Mouse (Mus musculus) spleen, postnatal 10 days (tissue): ENCODE measurements around the gene Lrrc49.

ENCODE experiments used
- DNase-seq, 2 experiments: peaks; one replicate each; pipeline ENCODE4 v3.0.0; 2021 to 2022; ENCODE audit warnings: low spot score in 2 of 2

Gene Lrrc49

DNA sequence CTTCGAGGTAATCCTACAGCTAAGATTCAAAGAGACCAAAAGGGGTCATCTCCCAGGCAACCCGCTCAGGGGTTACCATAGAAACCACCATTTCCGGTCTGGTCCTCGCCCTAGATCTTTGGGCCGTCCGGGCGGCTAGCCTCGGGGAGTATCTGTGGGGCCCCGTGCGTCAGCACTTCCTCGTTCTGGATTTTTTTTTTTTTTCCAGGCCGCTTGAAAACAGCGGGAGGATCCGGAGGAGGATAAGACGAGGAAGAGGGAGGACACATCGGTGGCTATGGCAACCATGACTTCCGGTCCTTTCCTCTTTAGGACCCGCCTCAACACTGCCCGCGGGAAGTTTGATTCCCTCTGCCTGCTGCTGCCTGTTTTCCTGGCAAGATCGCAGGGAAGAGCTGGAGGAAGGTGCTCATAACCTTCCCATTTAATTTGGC lies at the start of gene Lrrc49:
Lrrc49 (minus strand) TSS at position 268 of the 434 bp plus-strand sequence.
- DNase-seq = peak; percentile 34 to 78

DNA sequence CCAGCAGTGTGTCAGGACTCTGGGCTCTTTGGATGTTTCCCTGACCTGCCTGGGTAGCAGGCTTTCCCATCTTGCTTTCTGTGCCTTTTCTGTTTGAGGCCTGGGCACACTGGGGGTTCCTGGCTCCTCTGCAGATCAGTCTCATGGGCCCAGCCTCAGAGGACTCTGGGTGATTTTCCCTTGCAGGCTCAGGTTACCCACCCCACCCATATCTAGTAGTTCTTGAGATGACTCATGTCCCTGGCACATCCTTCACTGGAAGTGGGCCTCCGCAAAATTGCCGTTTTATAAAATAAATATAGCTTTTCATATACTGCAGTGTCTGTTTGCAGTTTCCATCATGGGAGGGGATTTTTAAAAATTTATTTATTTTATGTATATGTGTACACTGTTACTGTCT lies 46.4 kb upstream of the Lrrc49 start:
- DNase-seq = no peak

DNA sequence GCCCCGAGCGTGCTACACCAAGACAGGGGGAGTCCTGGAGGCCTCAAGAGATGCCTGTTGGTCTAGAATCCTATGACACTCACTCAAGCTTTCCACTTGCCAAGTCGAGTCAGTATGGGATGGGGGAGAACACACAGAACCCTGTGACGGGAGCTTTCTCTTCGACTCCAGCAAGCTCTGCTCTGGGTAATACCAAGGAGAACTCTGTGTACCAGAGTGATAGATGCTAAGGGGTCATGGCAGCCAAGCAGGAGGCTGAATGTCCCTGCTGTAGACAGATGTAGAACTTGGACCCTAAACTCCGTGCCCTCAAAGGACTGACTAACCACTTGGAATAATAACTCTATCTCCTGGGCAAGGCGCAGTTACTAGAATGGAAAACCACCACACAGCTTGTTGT lies 37.0 kb upstream of the Lrrc49 start:
- DNase-seq = no peak

DNA sequence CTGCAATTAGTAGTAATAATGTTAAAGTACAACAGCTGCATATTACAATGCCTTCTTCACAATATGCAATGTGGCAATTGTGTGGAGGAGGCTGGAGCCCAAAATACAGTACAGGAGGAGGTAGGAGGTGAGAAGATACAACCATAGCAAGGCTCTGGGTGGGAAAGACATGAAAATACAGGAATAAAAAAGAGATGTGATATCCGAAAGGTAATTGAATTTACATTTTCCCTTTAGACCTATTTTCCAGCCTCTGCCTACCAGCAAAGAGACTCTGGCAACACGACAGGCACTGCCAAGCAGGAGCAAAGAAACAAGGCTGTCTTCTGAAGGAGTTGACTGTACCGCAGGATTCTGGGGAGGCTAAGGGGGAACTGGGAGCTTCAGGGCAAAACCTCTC lies 31.7 kb upstream of the Lrrc49 start:
- no peak for DNase-seq

DNA sequence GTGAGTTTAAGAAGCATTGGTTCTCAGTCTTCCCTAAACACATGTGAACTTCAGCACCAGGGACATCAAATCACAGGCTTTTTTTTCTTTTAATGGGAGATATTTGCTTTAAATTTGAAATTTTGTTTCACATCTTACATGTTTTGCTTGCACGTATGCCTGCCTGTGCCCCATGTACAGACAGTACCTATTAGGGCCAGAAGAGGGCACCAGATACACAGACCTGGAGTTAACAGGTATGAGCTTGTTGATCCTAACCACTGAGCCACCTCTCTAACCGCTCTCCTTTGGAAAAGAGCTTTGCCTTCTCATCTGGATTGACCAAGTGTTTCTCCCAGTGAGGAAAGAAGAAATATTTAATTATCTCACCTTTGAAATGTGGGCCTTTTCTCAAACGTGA lies 30.3 kb upstream of the Lrrc49 start:
- DNase-seq = peak in 1 of 2 experiments; percentile 53

DNA sequence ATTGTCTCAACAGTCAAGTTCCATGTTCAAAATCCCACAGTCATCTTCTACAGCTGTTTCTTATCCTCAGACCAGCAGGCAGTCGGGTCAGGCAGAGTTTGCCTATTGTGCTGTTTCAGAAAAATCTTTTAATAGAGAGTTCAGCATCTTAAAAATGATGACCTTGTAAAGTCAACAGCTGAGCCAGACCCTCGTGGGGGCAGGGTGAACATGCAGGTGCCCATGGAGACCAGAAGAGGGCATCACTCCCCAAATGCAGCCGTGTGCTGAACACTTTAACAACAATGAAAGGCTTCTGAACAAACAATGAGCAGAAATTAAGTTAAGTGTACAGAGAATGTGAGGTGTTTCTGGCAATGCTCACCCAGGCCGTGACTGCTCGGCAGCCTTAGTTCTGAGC lies 27.9 kb upstream of the Lrrc49 start:
- DNase-seq = no peak

DNA sequence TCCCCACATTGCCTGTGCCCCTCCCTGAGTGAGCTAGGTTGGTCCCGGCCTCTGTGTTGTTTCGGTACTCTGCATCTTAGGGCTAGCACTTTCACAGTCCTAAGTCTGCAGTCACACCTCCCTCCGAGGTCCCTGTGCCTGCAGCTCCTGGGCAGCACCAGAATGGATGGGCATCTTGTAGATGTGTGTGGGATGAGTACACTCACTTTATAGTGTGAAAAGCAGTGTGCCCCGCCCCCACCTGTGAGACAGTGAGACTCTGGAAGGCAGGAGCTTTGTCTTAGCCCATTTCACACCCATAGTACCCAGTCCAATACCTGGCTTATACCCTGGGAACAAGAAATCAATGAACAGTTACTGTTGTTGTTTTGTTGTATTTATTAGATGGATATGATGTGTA lies 27.3 kb upstream of the Lrrc49 start:
- no peak for DNase-seq

DNA sequence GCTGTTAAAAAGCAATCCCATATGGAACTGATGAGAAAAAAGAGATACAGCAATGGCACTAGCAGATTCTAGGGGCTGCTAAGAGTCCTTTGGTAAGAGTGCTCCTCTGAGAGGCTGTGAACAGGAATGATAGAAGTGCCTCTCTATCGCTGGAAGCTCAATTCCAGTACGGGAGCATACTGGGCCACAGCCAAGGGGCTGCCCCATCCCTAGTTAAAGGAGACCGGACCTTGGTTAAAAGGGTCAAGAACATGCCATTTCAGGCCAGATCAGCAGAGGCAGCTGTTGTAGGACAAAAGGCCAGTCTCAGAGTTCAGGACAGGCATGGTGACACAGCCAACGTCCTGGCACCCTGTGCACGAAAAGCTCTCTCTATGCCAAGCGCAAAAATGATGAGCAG lies 26.2 kb upstream of the Lrrc49 start:
- no peak for DNase-seq

DNA sequence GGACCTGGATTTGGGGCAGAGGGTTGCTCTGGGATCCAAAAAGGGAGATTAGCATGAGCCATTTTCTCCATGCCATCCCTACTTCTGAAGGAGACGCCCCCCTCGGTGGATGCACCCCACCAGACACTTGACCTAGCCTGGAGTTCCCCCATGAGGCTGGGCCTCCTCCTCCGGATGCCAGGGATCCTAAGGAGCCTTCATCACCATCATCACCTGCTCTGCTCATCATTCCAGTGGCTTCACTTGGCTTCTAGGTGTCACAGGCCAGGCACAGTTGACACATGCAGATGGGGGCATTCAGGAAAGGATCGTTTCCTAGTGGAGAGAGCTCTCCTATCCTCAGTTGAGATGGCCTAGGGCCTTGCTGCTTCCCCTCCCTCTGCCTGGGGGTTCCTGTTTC lies 25.7 kb upstream of the Lrrc49 start:
- DNase-seq = no peak

DNA sequence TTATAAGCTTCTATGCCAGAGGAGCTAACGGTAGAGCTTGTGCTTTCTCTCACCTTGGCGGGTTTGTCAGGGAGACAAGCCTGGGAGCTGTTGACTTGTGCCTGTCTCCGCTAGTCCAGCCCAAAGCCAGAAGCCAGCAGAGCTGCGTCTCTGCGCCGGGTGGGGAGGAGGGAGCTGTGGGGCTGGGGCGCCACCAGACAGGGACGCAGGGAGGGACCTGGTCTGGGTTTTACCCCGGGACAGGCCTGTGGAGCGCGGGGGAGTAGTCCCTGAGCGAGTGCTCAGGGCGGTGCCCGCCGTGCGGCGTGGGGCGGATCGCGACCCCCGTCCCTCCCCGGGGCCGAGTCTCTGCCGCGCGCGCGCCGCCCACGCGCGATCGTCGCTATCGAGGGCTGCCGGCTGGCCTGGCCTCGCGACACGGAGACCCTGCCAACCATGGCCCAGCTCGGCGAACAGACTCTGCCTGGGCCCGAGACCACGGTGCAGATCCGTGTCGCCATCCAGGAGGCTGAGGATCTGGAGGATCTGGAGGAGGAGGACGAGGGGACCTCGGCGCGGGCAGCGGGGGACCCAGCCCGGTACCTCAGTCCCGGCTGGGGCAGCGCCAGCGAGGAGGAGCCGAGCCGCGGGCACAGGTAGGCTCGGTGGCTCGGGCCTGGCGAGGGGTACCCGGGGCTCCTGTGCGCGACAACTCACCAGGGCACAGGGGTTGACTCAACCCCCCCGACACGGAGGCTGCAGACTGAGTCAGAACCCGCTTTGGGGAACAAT lies 25.0 kb upstream of the Lrrc49 start, which contains the start of gene Larp6:
Larp6 (plus strand) TSS at position 219 of the 771 bp plus-strand sequence.
- DNase-seq = no peak

DNA sequence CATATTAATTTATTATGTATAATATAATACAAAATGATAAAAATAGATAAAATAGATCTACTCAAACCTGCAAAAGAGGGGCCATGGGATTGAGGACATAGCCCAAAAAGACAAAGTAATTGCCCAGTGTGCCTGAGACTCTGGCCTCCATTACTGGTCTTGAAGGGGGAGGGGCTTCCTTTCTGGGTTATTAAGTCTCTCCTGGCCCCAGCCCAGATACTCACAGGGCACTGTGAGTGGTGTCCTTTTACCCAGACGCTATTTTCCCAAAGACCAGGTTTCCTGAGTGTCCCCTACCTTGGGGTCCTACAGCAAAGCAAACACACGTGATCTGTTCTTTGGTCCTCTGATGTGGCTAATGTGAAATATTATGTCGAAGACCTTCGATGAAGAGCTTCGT lies 24.1 kb upstream of the Lrrc49 start:
- DNase-seq = no peak

DNA sequence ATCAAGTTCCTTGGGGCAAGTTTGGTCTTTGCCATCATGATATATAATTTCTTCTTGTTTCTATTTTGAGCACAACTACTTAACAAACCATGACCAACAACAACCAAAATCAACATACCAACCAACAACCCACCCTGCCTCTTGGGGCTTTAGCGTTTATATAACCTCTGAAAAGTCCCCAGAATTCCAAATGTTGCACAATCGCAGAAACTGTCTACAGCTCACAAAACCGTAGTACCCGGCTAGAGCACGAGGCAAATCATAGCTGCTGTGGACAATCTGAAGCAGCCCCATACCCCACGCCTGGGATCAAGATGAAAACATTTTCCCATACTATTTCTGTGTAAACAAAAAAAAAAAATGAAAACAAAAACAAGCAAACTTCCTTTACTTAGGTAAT lies 21.8 kb upstream of the Lrrc49 start:
- DNase-seq = no peak

DNA sequence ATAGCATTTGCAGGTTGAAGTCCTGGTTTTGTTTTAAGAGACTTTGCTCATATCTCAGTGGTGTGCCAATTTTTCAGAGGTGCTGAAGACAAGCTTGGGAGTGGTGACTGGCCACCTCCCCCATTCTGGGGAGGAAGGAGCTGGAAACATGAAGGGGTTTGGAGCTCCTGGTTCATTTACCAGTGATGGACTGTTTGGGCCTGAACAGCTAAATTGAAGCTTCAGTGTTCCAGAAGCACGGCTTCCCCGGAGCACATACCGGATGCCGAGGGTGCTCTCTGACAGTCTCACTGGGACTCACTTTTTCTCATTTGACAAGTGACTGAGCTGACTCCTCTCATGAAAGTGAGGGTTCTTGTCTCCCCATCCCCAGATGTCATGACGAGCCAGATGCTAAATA lies 20.6 kb upstream of the Lrrc49 start:
- no peak for DNase-seq

DNA sequence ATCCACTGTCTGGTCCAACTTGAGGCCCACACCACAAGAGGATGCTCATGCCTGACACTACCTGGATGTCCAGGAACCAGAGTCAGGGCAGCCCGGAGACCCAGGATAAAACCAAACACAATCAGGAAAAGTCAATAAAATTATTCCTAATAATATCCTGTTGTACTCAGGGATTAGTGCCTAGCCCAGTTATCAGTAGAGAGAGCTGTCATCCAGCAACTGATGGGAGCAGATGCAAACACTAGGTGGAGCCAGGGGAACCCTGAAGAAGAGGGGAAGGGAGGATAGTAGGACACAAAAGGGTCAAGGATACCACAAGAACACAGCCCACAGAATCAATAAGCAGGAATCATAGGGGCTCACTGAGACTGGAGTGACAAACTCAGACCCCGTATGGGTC lies 19.6 kb upstream of the Lrrc49 start:
- no peak for DNase-seq

DNA sequence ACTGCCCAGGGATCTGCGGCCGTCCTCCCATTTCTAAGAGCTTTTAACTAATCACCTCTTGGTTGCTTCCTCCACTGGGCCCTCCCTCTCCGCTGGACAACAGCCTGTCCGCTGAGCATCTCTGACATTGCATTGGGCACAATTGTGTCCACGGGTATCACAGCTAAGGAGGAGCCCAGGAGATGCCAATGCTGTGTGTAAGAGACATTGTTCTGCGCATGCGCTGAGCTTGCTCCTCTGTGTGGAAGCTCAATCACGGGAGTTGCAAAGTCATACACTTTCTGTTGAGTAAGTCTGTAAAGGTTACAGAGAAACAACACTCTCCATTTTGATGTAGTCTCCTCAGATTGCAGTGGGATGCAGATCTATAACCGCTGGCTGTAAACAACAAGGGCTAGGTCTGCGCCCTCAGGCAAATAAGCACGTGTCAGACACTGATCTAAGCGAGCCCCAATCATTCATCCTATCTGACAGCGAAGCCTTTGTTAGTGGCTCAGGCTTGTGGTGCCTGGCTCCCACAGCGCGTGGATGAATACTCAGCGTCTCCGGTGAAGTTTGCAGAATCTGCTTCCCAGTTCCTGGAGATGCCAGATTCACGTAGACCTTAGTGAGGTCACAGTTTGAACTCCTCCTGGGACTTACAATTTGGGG lies 11.7 kb upstream of the Lrrc49 start:
- no peak for DNase-seq

DNA sequence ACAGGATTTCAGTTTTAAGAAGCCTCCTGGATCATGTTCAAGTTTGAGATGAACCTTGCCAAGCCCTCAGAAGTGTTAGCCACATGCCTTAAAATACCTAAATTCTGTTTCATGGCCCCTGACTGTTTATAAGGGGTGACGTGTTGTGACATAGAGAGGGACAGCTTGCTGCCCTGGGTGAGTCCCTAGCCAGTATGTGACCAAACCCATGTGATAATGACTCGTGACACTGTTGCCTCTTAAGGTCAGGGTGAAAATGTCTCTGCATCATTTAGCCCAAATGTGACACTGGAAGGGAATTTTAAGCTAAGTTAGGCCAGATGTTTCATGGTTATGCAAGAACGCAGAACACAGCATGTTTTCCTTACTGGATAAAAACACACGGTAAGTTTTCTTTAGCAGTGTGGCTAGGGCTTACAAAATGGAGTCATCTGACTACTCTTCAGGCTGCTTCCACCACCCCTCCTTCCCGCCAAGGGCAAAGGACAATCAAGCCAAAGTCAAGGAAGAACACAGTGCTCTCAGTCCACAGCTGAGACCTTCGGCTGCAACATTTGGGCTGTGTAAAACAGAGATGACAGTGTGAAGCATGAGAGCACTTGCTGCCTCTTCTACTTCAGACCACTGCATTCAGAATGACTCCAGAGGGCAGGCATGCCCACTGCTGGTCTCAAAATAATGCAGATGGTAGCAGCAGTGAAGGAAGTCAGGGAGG lies 8.5 kb upstream of the Lrrc49 start:
- no peak for DNase-seq

DNA sequence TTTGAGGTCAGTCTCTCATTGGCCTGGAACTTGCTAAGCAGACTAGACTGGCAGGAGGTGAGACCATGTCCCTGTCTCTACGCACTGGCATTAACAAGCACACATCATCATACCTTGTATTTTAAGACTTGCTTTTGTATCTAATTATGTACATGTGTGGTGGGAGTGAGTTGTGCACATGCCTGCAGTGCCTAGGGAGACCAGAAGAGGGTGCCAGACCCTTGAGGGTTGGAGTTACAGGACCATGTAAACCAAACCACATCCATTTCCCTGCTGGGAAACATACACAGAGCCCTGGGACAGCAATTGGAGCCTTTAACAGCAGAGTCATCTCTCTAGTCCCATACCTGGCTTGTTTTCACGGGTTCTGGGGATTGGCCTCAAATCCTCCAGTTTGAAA lies 6.0 kb upstream of the Lrrc49 start:
- DNase-seq = peak in 1 of 2 experiments; percentile 27

DNA sequence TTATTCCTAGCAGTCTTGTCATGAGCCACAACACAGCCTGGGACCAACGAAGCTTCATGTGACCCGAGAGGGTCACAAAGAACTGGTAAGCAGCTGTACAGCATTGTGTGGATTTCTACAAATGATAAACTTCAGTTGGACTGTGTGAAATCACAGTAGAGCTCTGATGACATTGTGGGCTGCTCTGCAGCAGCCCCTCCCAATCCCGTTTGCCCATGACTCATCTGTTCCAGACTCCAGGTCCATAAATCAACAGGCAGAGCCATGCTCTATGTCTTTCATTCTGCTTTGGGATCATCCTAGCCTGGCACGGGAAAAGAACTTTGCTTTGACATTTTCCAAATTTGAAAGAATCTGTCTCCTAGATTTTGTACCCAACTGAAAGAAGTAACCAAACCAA lies 4.7 kb upstream of the Lrrc49 start:
- no peak for DNase-seq

DNA sequence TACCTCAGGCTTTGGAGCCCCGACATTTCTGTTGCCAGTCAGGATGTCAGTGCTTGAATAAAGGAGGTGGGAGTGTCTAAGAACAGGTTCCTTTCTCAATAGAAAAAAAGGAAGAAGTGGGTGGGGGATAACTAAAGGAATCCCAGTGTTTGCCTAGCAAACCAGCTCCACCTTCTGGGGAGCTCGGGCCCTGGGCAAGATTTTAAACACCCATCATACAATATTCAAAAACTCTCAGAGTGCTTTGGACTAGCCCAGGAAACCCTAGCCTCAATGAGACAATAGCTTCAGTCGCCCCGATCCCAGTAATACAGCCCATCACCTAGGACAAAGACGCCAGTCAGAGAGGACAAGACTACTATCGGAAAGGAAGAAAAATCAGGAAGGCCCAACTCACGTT lies 543 bp downstream of the Lrrc49 start:
- peak in 1 of 2 experiments; percentile 4 for DNase-seq

DNA sequence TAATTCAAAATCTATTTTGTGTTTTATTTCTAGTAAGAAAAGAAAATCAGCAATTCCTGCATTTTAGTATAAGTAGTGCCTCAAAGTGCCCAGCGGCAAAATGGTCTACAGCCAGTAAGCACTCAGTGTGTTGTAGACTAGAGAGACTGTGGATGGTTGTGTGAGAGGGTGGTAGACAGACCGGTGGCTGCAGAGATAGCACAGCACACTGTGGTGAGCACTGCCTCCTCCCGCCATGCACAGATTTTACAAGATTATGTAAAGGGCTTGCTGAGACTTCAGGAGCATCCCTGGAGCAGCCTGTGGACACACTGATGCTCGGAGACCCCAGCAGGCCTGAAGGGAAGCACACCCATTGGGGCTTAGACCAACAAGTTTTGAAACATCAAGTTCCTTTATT lies 5.2 kb downstream of the Lrrc49 start:
- no peak for DNase-seq

DNA sequence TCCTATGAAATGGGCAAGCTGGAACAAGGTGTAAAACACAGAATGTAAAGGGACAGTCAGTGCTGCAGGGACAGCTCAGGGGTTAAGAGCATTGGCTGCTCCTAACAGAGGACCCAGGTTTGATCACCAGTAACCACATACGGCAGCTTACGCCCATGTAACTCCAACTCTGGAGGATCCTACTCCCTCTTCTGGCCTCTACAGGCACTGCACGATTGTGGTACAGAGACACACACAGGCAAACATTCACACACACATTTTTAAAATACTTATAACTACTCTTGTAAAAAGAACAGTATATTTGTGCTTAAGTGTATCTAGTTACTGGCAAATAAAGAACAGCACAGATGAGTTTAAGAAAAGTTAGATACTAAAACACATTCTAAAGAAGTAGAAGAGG lies 7.0 kb downstream of the Lrrc49 start:
- peak in 1 of 2 experiments; percentile 19 for DNase-seq

DNA sequence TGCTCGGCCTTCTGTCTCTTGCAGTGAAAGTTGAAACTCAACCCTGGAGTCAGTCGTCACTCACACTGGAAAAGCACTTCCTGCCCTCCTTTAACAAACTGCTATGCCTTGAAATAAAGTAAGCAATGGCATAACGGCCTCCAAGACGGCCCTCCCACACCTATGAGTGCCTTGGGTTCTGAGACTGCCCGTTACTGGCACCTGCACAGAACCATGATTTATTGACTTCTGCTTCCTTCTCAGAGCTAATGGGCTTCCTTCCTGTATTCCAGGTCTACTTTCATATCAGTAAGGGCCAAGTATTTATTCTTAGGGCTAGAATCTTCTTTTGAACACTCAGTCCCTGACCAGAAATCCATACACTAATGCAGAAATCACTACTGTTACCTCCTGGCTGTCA lies 9.0 kb downstream of the Lrrc49 start:
- no peak for DNase-seq

DNA sequence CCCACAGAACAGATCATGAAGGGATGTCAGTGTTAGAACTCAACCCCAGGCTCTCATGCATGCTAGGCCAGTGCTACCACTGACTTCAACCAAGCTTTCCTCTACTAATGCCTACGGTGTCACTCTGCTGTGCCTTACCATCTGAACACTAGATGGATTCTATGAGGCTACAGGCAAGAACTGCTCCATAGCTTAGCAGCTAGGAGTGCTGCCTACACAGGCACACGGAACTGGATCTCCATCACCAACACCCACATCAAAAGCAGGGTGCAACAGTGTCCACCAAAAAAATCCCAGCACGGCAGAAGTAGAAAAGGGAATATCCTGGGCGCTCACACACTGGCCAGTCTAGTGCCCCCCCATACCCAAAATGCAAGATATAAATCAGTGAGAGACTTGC lies 11.5 kb downstream of the Lrrc49 start:
- DNase-seq = no peak
